Mouse (Mus musculus) CH12.LX (cell line): ENCODE results near the gene Gm48551. TPM values are rescaled to one million over a fixed set of nuclear protein-coding genes. Genes with fewer than 3 reads are reported as not detected.

Experiments
- DNase-seq: peaks from one replicate; pipeline ENCODE4 v3.0.0-alpha.2; 2013; ENCODE audit errors: extremely low read depth
- H3K27ac ChIP-seq: 2 replicates; pipeline ENCODE4 v1.5.1; 2012; ENCODE audit warnings: low read depth, mild to moderate bottlenecking, control low read depth, moderate library complexity; ENCODE audit not compliant: insufficient read depth
- H3K27me3 ChIP-seq: replicated peaks from 2 replicates; pipeline ENCODE3; 2012; ENCODE audit warnings: inconsistent platforms
- H3K36me3 ChIP-seq, 2 experiments: replicated peaks in 1 of 2; 2 replicates each; pipeline versions ENCODE3 to v1.6.1; 2012; ENCODE audit warnings: inconsistent platforms in 1 of 2, low read length in 1 of 2, mild to moderate bottlenecking in 1 of 2, mixed read lengths in 1 of 2, moderate library complexity in 1 of 2; ENCODE audit not compliant: control insufficient read depth in 1 of 2, insufficient read depth in 1 of 2
- H3K4me1 ChIP-seq, 2 experiments: 2 replicates each; pipeline ENCODE4 v1.6.1; 2012; ENCODE audit warnings: inconsistent platforms in 1 of 2, moderate library complexity in 1 of 2; ENCODE audit not compliant: insufficient read depth in 2 of 2, control insufficient read depth in 1 of 2
- H3K4me2 ChIP-seq: 2 replicates; pipeline ENCODE4 v1.6.1; 2012; ENCODE audit warnings: low read depth, mild to moderate bottlenecking, control low read depth; ENCODE audit not compliant: poor library complexity, insufficient read depth, severe bottlenecking
- H3K4me3 ChIP-seq, 3 experiments: fragments of 150-350 bp in 1 of 3; sonication (generic) in 1 of 3; replicated peaks in 1 of 3; 2 replicates each; pipeline versions ENCODE3 to v1.5.1; 2011 to 2012; ENCODE audit warnings: low read depth in 2 of 3, low read length in 2 of 3, mild to moderate bottlenecking in 2 of 3, moderate library complexity in 2 of 3, control low read depth in 1 of 3, improper control_type of control experiment in 1 of 3, inconsistent platforms in 1 of 3, mixed read lengths in 1 of 3; ENCODE audit not compliant: poor library complexity in 1 of 3
- H3K79me2 ChIP-seq: replicated peaks from 2 replicates; pipeline ENCODE4 v1.6.1; 2012; ENCODE audit warnings: mild to moderate bottlenecking, moderate library complexity; ENCODE audit not compliant: control insufficient read depth, poor library complexity, insufficient read depth, severe bottlenecking; ENCODE audit errors: extremely low read depth
- H3K9ac ChIP-seq: 2 replicates; pipeline ENCODE4 v1.6.1; 2012; ENCODE audit warnings: low read depth, mild to moderate bottlenecking, control low read depth, moderate library complexity; ENCODE audit not compliant: insufficient read depth
- H3K9me3 ChIP-seq: replicated peaks from 2 replicates; pipeline ENCODE3; 2012; ENCODE audit warnings: low read length, inconsistent platforms, mixed read lengths
- BHLHE40 ChIP-seq: IDR thresholded peaks from 2 replicates; pipeline ENCODE4 v1.6.1; 2011; ENCODE audit warnings: mild to moderate bottlenecking, low read depth, low read length, improper control_type of control experiment
- E2F4 ChIP-seq: IDR thresholded peaks from 2 replicates; pipeline ENCODE4 v1.6.1; 2011; ENCODE audit warnings: low read depth, low read length, improper control_type of control experiment; ENCODE audit not compliant: insufficient replicate concordance
- ELF1 ChIP-seq: IDR thresholded peaks from 2 replicates; pipeline ENCODE4 v1.6.1; 2014; ENCODE audit warnings: low read depth, mild to moderate bottlenecking, inconsistent platforms, low read length, improper control_type of control experiment
- KAT2A ChIP-seq: IDR thresholded peaks from 2 replicates; pipeline ENCODE4 v1.6.1; 2012; ENCODE audit warnings: low read length, improper control_type of control experiment, inconsistent platforms; ENCODE audit not compliant: insufficient replicate concordance
- MAFK ChIP-seq: IDR thresholded peaks from 2 replicates; pipeline ENCODE4 v1.6.1; 2011; ENCODE audit warnings: low read length, improper control_type of control experiment; ENCODE audit not compliant: insufficient replicate concordance
- MAX ChIP-seq: IDR thresholded peaks from 2 replicates; pipeline ENCODE4 v1.6.1; 2011; ENCODE audit warnings: low read length, improper control_type of control experiment
- MAZ ChIP-seq: IDR thresholded peaks from 2 replicates; pipeline ENCODE4 v1.6.1; 2012; ENCODE audit warnings: low read depth, mild to moderate bottlenecking, inconsistent platforms, low read length, improper control_type of control experiment, moderate library complexity
- MEF2A ChIP-seq: IDR thresholded peaks from 2 replicates; pipeline ENCODE4 v1.6.1; 2014; ENCODE audit warnings: low read depth, mild to moderate bottlenecking, inconsistent platforms, low read length, improper control_type of control experiment, borderline replicate concordance
- MXI1 ChIP-seq: IDR thresholded peaks from 2 replicates; pipeline ENCODE4 v1.6.1; 2011; ENCODE audit warnings: mild to moderate bottlenecking, low read depth, low read length, improper control_type of control experiment
- MYC ChIP-seq: IDR thresholded peaks from 2 replicates; pipeline ENCODE4 v1.6.1; 2011; ENCODE audit warnings: low read depth, mild to moderate bottlenecking, improper control_type of control experiment, low read length
- POLR2AphosphoS2 ChIP-seq: IDR thresholded peaks from 2 replicates; pipeline ENCODE4 v1.6.1; 2011; ENCODE audit warnings: low read depth, low read length, improper control_type of control experiment
- RAD21 ChIP-seq: IDR thresholded peaks from 2 replicates; pipeline ENCODE4 v1.6.1; 2011; ENCODE audit warnings: low read depth, mild to moderate bottlenecking, low read length, improper control_type of control experiment, moderate library complexity
- TCF12 ChIP-seq: IDR thresholded peaks from 2 replicates; pipeline ENCODE4 v1.6.1; 2014; ENCODE audit warnings: low read depth, mild to moderate bottlenecking, inconsistent platforms, low read length, improper control_type of control experiment
- ZC3H11A ChIP-seq: IDR thresholded peaks from 2 replicates; pipeline ENCODE4 v1.6.1; 2012; ENCODE audit warnings: low read depth, mild to moderate bottlenecking, inconsistent platforms, low read length, improper control_type of control experiment
- ZMIZ1 ChIP-seq: IDR thresholded peaks from 2 replicates; pipeline ENCODE4 v1.6.1; 2012; ENCODE audit warnings: low read depth, mild to moderate bottlenecking, inconsistent platforms, low read length, improper control_type of control experiment
- ZNF384 ChIP-seq: IDR thresholded peaks from 2 replicates; pipeline ENCODE4 v1.6.1; 2012; ENCODE audit warnings: low read depth, low read length, improper control_type of control experiment, inconsistent platforms
- dilution Hi-C: fragments of 300-500 bp; cut with MboI; formaldehyde crosslinking; loops from 2 replicates; pipeline ENCODE4 v1.14.3; 2020; ENCODE audit warnings: low sequenced_read_pairs; ENCODE audit not compliant: extremely low pct_unique_long_range_greater_than_20kb, extremely low pct_ligation_motif_present
- in situ Hi-C: fragments of 300-500 bp; cut with MboI; formaldehyde crosslinking; loops from 3 replicates; pipeline ENCODE4 v1.14.3; 2019; ENCODE audit warnings: low sequenced_read_pairs, low pct_ligation_motif_present, low pct_unique_long_range_greater_than_20kb, mixed read lengths
- polyA plus RNA-seq: library from polyadenylated mRNA; unstranded; fragments of >175 nt; gene quantifications from 2 replicates; pipeline ENCODE4 v1.2.1, GENCODE M21; 2012; ENCODE audit warnings: low read depth; ENCODE audit not compliant: insufficient read length
- total RNA-seq, 2 experiments: library from RNA; depleted of rRNA; stranded (reverse); fragments of 300-350 nt in 1 of 2; fragments of >200 nt in 1 of 2; gene quantifications; 2 replicates each; pipeline ENCODE4 v1.2.3; 2012 to 2014

Gm48551 gene
- total and polyA plus RNA-seq, 3 experiments, result 1.0 to 3.4 (median 1.2) TPM

- no peaks in the 10 kb centered on the region for H3K9me3 ChIP-seq
- in situ Hi-C loops, result no loop called here
- H3K9ac ChIP-seq, result no peak overlapping the region
- no peak overlapping the region for H3K4me3 ChIP-seq
- H3K79me2 ChIP-seq, result peaks cover 10% of the 10 kb centered on the region
- dilution Hi-C loops, result no loop called here
- H3K4me2 ChIP-seq, result no peak overlapping the region
- peaks cover 27 to 36% of the 10 kb centered on the region in 2 experiments for H3K4me1 ChIP-seq
- no peak overlapping the region for H3K27ac ChIP-seq
- no peaks in the 10 kb centered on the region for H3K27me3 ChIP-seq
- DNase-seq, result no peak
- H3K36me3 ChIP-seq, result peaks cover 31 to 58% of the 10 kb centered on the region in 2 experiments
- TF ChIP-seq MYC, result no peak
- TF ChIP-seq TCF12, result no peak
- no peak for TF ChIP-seq ZNF384
- no peak for TF ChIP-seq ELF1
- TF ChIP-seq BHLHE40, result no peak
- TF ChIP-seq E2F4, result no peak
- no peak for TF ChIP-seq MEF2A
- no peak for TF ChIP-seq ZC3H11A
- TF ChIP-seq ZMIZ1, result no peak
- TF ChIP-seq KAT2A, result no peak
- TF ChIP-seq RAD21, result no peak
- TF ChIP-seq MXI1, result no peak
- no peak for TF ChIP-seq POLR2AphosphoS2
- TF ChIP-seq MAZ, result no peak
Observed at GRCm38 (mm10) chr10:81417227-81418215, 33.3 kb downstream of the Gm48551 start.

DNA sequence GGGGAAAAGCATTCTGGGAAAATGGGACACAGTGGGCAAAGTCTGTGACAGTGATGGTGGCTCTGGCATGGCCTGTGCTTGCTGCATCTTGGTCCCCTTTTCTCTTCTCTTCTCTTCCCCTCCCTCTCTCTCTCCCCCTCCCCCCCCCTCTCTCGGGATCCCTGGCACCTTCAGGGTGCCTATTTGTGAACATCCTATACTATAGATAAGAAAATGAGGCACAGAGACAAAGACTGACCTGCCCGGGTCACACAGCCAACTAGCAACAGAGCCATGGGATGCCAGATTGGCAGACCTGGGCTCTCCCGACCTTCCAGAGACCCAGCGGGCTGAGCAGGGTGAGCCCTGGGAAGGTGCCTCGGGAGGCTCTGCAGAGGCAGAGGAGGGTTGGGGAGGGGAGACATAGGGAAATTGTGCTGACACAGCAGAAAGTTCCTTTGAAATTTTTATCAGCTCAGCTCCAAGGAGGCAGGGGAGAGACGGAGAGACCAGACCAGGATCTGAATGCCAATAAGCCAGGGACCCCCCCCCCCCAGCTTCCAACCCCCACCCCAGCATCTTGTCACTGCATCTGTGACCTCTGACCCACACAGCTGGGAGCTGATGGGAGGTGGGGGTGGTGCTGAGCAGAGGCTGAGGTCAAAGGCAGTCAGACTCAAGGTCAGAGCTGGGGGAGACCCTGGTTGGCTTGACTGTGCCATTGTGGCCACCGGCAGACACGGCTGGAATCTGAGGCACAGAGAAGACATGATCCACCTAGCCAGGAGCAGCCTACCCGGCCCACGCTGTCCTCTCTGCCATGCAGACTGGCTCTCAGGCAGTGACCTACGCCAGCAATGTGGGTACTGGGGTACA lies 34.2 kb downstream of the Gm48551 start:
- peaks cover 21 to 30% of the 10 kb centered on the region in 2 experiments for H3K4me1 ChIP-seq
- dilution Hi-C loops, result no loop called here
- no peaks in the 10 kb centered on the region for H3K9me3 ChIP-seq
- peak; percentile 87 for TF ChIP-seq MAFK
- no peak for TF ChIP-seq MAX
- TF ChIP-seq, all 38 proteins: peak for 1
- Histone ChIP-seq H3K27me3 (no peaks in the 10 kb centered on the region), H3K27ac (no peak overlapping the region), H3K9ac (no peak overlapping the region), H3K4me2 (no peak overlapping the region), H3K79me2 (peaks cover 10% of the 10 kb centered on the region), H3K36me3 (peaks cover 25 to 50% of the 10 kb centered on the region in 2 experiments), H3K4me3 (no peak overlapping the region)
- DNase-seq, result no peak
- in situ Hi-C loops, result no loop called here
